Mouse (Mus musculus) bone marrow, adult 2 months (tissue): ENCODE data around the gene Nicn1. TPM values are rescaled to one million over a fixed set of nuclear protein-coding genes. Genes with fewer than 3 reads are reported as not detected.

Experiments
- H3K27ac ChIP-seq: fragments of 200-500 bp; 2 replicates; pipeline ENCODE4 v1.5.1; 2012; ENCODE audit warnings: low read depth, mild to moderate bottlenecking, control low read depth, inconsistent platforms, low read length; ENCODE audit not compliant: control insufficient read depth, poor library complexity, insufficient read depth
- H3K4me1 ChIP-seq: fragments of 200-500 bp; 2 replicates; pipeline ENCODE4 v1.6.1; 2011; ENCODE audit warnings: low read length; ENCODE audit not compliant: control insufficient read depth, insufficient read depth
- H3K4me3 ChIP-seq: fragments of 200-500 bp; replicated peaks from 2 replicates; pipeline ENCODE3; 2011; ENCODE audit warnings: mild to moderate bottlenecking, low read depth, low read length, control low read depth; ENCODE audit not compliant: control insufficient read depth
- CTCF ChIP-seq: fragments of 200-500 bp; IDR thresholded peaks from 2 replicates; pipeline ENCODE4 v1.5.1; 2011; ENCODE audit warnings: low read length, control low read depth; ENCODE audit not compliant: control insufficient read depth, insufficient read depth
- POLR2A ChIP-seq: fragments of 200-500 bp; IDR thresholded peaks from 2 replicates; pipeline ENCODE4 v1.6.1; 2011; ENCODE audit warnings: low read depth, mild to moderate bottlenecking, control low read depth, low read length, borderline replicate concordance; ENCODE audit not compliant: control insufficient read depth
- WGBS: fragments of 180-500 bp; shearing (Covaris S2); methylation state at CpG from one replicate; pipeline ENCODE4 v1.1.7; 2018; 5-methylcytosine and 5-hydroxymethylcytosine counted together
- polyA plus RNA-seq: library from polyadenylated mRNA; stranded (reverse); fragments of >200 nt; gene quantifications from 2 replicates; pipeline ENCODE4 v1.2.4, GENCODE M21; 2011; ENCODE audit warnings: low replicate concordance; ENCODE audit not compliant: missing spikeins, insufficient read depth, insufficient read length

The Nicn1 gene
- polyA plus RNA-seq, 1 experiment = 2.3 TPM

DNA sequence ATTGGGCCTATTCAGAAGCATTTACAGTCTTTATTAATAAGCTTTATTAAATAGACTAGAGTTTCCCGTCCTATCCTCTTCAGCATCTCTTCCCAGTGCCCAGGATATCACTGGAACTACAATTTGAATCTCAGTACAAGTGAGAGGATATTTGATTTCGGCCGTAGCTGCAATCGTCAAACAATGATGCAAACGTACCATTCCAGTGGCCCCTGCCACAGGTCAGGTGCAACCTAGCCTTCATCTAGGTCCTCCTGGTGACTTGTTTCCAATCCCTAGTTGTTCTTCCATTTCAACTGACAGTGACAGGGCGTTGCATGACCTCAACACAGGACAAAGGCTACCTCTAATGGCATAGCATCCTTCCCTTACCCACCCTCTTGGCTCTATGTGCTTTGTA is 544 bp downstream of the Nicn1 start:
- TF ChIP-seq CTCF (no peak), POLR2A (no peak)
- Histone ChIP-seq H3K4me1 (no peaks in the 10 kb centered on the region; the same call in 1 of the 2 replicates), H3K27ac (no peak overlapping the region), H3K4me3 (no peak overlapping the region)
- WGBS = 54% methylated on average over 6 of the region's 6 CpGs

DNA sequence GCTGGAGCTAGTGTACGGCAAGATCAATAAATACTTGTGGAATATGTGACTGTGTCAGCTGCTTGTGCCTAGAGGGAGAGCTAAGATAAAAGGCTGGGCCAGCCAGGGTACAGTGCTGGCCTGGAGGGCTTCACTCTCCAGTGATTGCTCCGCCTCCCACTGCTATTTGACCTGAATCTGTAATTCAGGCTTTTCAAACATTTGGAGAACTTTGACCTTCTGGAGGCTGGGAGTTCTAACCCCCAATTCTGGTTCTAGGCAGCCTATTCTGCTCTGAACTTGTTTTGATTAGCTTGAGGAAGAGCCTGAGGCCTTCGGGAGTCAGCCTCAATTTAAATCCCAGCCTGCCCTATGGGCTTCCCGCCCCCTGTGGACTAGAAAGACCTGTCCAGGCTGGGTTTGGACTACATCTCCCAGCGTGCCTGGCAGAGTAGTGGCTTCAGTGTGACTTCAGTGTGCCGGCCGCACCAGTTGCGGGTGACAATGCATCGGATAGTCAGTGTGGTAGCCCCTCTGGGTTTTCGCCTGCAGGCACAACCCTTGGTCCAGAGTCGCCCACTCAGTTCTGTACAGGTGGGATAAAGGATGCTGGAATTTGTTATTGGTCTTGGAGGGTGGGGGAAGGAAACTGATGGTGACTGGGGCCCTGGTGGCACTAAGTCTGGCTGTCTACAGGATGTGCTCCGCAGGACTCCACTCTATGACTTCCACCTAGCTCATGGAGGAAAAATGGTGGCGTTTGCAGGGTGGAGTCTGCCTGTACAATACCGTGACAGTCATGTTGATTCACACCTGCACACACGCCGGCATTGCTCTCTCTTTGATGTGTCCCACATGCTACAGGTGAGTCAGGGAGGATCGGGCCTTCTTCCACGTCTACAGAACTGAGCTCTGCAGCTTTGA is 6.5 kb downstream of the Nicn1 start, which contains the start of gene Amt:
Gene Amt (plus strand): TSS at position 401 of the 903 bp plus-strand sequence.
- 82% methylated on average over 18 of the region's 18 CpGs for WGBS
- Histone ChIP-seq H3K27ac (no peak within 1 kb of the TSS), H3K4me3 (no peak within 1 kb of the TSS), H3K4me1 (no peaks in the 10 kb centered on the region)
- no peak for TF ChIP-seq POLR2A
- TF ChIP-seq CTCF = no peak

DNA sequence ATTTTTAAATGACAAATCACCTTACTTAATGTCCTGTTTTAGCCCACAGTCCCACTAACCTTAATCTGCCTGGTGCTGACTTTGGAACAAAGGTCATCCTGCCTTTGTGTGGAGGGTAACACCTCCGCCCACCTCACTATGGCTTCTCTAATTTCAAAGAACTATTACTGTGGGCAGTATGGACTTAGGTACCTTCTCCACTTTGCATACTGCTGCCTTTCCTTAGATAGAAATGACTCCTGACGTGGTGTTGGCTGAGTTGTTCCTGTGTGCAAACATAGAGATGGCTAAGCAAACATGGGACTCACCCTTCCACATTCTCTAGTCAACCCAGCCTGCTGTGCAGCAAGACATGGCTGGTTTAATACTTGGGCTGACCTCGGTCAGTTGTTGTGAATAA is 11.6 kb downstream of the Nicn1 start:
- 86% methylated on average over 3 of the region's 3 CpGs for WGBS
- TF ChIP-seq POLR2A (no peak), CTCF (no peak)
- no peak overlapping the region for H3K4me3 ChIP-seq
- H3K4me1 ChIP-seq = peaks cover 4% of the 10 kb centered on the region; the same call in 1 of the 2 replicates
- H3K27ac ChIP-seq = no peak overlapping the region

DNA sequence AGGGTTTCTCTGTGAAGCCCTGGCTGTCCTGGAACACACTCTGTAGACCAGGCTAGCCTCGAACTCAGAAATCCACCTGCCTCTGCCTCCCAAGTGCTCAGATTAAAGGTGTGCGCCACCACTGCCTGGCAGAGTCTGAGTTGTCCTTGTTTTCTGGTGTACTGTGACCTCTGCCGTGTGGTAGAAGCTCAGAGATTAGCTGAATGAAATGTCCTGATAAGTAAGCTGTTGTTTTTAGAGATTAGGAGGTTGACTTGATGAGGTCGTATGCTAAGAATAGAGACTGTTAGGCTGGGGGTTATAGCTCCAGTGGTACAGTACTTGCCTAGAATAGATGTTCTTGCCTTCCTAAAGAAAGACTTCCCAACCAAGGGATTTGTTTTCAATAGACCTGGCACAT is 14.5 kb downstream of the Nicn1 start:
- no peak for TF ChIP-seq CTCF
- TF ChIP-seq POLR2A = no peak
- Histone ChIP-seq H3K27ac (no peak overlapping the region; the same call in 1 of the 2 replicates), H3K4me3 (peak overlapping the region; percentile 88), H3K4me1 (peaks cover 4% of the 10 kb centered on the region; the same call in 1 of the 2 replicates)
- WGBS = 55% methylated on average over 4 of the region's 4 CpGs

DNA sequence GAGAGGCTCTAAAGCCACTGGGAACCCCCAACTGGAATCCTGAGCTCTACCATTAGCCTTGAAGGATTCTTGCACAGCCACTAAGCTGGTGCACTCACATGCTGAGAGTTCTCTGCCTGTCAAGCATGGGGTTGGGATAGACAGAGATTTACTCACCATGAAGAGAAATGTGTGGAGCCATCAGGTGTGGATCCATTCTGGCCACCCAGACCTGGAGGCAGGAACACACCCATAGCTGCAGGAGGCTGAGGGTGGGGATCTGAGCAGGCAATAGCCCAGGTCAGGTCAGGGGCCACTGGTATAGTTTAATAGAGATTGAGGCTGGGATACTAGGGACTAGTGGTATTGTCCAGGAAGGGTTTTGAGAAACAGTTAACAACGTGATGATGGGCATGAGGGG is 14.9 kb downstream of the Nicn1 start:
- no peak for TF ChIP-seq CTCF
- TF ChIP-seq POLR2A = no peak
- 0% methylated on average over 1 of the region's 1 CpGs for WGBS
- H3K4me3 ChIP-seq = peak overlapping the region; percentile 88
- H3K27ac ChIP-seq = peak overlapping the region; percentile 96
- peaks cover 4% of the 10 kb centered on the region; the same call in 1 of the 2 replicates for H3K4me1 ChIP-seq

DNA sequence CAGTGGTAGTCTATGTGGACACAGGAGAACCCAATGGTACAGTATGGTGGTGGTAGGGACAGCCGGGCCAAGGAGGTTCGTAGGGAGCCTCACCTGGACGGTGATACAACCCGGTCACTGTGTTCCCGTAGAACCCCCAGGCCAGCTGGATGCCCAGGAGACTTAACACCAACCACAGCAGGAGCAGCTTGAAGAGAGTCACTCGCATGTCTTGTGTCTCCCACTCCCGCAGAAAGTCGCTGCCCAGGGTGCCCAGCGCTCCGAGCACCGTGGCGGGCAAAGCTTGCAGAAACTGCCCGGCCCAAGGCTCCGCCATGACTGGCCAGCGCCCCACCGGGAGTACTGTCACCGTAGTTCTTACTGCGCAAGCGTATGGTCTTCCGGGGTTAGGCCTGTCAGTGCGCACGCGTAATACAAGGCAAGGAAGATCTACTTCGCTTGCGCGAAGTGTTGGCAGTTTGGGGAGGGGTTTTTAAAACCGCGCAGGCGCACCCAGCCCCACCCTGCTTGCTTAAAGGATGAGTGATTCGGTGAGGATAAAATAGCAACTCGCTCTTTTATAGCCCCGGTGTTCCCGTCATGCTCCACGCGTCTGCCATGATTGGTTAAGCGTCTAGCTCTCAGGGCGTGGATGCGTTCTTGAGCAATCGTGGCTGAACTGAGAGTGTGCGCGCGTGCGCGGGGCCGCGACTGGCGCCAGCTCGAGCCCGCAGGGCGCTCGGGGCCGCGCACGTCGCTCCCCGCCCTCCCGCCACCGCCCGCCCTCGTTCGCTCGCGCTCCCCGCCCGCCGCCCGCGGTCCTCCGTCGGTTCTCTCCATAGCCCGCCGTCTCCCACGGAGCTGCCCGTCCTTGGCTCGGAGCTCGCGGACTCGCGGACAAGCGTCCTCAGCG is 15.6 kb downstream of the Nicn1 start, which contains the start of the genes Rhoa and Tcta:
Gene Rhoa (plus strand): TSS at position 501 of the 892 bp plus-strand sequence.
Gene Tcta (minus strand): TSS at position 532 of the 892 bp plus-strand sequence.
- Histone ChIP-seq H3K4me3 (peak within 1 kb of the TSS; percentile 93), H3K4me1 (peaks cover 4% of the 10 kb centered on the region; the same call in 1 of the 2 replicates), H3K27ac (peak within 1 kb of the TSS; percentile 99)
- WGBS = 1% methylated on average over 81 of the region's 81 CpGs
- no peak; the same call in 1 of the 2 replicates for TF ChIP-seq CTCF
- TF ChIP-seq POLR2A = peak; percentile 97

DNA sequence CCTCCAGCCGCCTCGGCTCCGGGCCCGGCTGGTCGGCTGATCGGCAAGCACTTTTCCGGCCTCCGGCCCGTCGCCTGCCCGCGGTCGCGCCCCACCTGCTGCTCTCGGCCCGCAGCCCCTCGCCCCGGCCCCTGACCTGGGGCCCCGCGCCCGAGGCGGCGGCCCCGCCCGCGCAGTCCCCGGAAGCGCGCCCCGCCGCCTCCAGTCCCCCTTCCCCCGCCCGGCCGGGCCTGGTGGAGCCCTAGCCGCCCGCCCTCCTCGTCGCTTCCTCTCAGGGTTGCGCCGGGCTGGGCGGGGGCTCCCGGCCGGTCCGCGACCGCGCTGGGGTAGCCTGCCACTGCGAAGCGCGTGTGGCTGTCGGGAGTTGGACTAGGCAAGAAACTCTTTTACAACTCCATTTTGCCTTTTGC is 16.3 kb downstream of the Nicn1 start:
- peaks cover 4% of the 10 kb centered on the region; the same call in 1 of the 2 replicates for H3K4me1 ChIP-seq
- no peak for TF ChIP-seq CTCF
- peak; percentile 40; the same call in 1 of the 2 replicates for TF ChIP-seq POLR2A
- peak overlapping the region; percentile 93 for H3K4me3 ChIP-seq
- H3K27ac ChIP-seq = peak overlapping the region; percentile 99
- WGBS = under 1% methylated on average over 50 of the region's 51 CpGs
